Mouse (Mus musculus): Measurements from ENCODE around the gene Minos1.

Minos1 gene

GRCm38 (mm10) chr4:139130701-139131549 lies at the start of gene Minos1:
TSS of gene Minos1 (minus strand) at chr4:139131113.
- DNase-seq (ENCODE audit: low spot score), result peak; percentile 87

- no peak for DNase-seq (ENCODE audit: low spot score)
Measured at GRCm38 (mm10) chr4:139179731-139180625, 49.1 kb upstream of the Minos1 start.

DNA sequence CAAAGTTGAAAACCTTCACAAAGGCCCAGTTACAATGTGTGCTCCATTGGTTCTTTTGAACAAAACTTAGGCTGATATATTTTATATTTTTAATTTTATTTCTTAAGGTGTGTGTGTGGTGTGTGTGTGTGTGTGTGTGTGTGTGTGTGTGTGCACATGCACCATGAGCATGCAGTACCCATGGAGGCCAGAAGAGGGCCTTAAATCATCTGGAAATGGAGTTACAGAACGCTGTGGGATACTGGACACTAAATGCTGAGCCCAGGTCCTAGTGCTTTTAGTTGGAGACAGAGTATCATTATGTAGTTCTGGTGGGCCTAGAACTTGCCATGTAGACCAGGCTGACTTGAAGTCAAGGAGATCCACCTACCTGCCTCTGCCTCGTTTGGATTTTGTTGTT lies 48.3 kb upstream of the Minos1 start:
- no peak for DNase-seq (ENCODE audit: low spot score)

GRCm38 (mm10) chr4:139178377-139178776 lies 47.5 kb upstream of the Minos1 start:
- DNase-seq (ENCODE audit: low spot score), result no peak

GRCm38 (mm10) chr4:139177921-139178320 lies 47.0 kb upstream of the Minos1 start:
- no peak for DNase-seq (ENCODE audit: low spot score)

GRCm38 (mm10) chr4:139176023-139176422 lies 45.1 kb upstream of the Minos1 start:
- no peak for DNase-seq (ENCODE audit: low spot score)

GRCm38 (mm10) chr4:139175061-139175971 lies 44.4 kb upstream of the Minos1 start:
- DNase-seq (ENCODE audit: low spot score), result no peak

DNA sequence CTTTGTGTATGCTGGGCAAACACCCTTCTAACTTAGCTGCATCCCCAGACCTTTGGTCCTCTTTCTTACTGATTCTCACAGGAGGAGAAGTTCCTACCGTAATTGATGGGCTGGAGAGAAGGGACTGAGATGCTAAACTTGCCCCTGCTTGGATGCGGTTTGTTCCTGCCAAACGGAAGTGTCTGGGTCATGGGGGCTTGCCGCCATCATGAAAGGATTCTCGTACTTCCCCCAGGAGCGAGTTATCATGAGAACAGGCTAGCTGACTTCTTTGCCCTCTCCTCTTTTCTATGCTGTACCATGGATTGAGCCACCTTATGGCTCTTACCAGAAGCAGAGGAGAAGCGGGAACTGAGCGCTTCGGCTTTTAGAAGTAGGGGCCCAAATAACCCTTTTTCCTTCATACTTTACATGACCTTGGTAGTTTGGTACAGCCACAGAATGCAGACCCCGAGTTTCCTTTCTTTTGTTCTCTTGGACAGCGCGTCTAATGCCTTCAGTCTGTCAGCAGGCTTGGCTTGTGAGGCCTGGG lies 38.9 kb upstream of the Minos1 start:
- DNase-seq (ENCODE audit: low spot score), result no peak

GRCm38 (mm10) chr4:139168985-139169747 lies 38.3 kb upstream of the Minos1 start:
- DNase-seq (ENCODE audit: low spot score), result no peak

GRCm38 (mm10) chr4:139167107-139167506 lies 36.2 kb upstream of the Minos1 start:
- DNase-seq (ENCODE audit: low spot score), result no peak

DNA sequence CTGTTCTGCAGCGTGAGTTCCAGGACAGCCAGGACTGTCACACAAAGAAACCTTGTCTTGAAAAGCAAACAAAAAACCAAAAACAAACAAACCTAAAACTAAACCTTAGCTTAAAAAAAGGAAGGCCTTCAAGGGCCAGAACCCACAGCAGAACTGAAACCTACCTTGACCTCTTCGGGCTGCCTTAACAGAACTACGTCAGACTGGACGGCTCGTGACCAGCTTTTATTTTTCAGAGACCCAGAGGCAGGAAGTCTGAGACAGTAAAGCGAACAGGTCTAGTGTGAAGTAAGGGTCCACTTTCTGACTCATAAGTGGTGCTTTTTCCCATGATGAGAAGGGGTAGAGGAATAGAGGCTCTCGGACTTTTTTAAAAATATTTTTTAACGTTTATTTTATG lies 35.3 kb upstream of the Minos1 start:
- no peak for DNase-seq (ENCODE audit: low spot score)

GRCm38 (mm10) chr4:139165259-139165658 lies 34.3 kb upstream of the Minos1 start:
- no peak for DNase-seq (ENCODE audit: low spot score)

- DNase-seq (ENCODE audit: low spot score), result no peak
Measured at GRCm38 (mm10) chr4:139164082-139164481, 33.2 kb upstream of the Minos1 start.

DNA sequence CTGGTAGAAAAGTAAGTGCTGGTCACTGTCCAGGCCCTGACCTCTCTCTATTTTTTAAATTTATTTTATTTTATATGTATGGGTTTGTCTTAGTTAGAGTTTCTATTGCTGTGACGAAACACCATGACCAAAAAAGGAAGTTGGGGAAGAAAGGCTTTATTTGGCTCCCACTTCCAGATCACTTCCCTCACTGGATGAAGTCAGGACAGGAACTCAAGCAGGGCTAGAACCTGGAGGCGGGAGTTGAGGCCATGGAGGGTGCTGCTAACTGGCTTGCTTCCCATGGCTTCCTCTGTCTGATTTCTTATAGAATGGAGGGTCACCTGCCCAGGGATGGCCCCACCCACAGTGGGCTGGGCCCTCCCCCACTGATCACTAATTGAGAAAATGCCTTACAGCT lies 30.2 kb upstream of the Minos1 start:
- no peak for DNase-seq (ENCODE audit: low spot score)

DNA sequence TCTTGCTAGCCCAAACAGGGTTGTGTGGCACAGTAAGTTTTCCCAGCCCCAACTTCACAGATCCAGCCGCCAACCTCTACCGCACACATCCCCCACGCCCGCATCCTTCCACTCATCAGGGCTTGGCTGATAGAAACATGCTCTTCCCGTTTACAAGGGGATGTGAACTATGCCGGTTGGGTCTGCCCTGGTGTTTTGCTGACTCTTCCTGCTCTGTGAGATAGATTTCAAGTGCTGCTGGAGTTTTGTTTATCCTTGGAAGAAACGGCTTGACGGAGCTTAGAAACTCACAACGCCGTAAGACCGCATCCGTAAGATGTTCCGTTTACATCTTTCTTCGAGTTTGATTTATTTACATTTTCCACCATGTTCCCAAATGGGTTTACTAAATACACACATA lies 27.4 kb upstream of the Minos1 start:
- DNase-seq (ENCODE audit: low spot score), result no peak

- DNase-seq (ENCODE audit: low spot score), result no peak
Measured at GRCm38 (mm10) chr4:139156538-139156937, 25.6 kb upstream of the Minos1 start.

DNA sequence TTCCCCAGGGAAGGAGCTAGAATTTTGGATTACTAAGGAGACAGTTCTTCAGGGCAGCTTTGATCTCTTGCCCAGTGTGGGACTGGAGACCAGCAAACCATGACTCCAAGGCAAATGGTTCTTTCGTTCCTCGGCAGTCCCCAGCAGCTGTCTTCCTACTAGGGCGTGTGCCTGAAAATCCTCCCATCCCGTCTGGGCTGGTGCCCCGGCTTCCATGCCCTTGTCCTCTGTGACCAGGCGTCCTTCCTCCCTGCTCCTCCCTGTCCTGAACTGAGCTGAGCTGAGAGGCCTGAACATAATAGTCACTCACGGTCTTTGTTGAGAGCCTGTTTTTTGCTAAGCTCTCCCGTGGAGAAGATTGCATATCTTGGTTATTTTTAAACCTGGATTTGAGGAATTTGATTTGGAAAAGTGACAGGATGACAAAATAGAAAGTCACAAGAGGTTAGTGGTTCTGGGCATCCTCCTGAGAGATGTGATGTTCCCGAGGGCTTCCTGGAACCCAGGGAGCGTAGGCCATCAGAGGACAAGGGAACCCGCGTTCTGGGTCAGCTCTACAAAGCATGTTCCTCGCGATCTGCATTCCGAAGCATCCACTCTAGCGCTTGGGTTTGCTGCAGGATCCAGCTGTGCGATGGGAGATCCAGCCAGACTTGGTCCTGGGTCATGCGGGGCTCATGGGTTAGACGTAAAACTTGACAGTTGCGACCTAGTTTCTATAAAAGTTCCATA lies 23.8 kb upstream of the Minos1 start:
- DNase-seq (ENCODE audit: low spot score), result no peak

- no peak for DNase-seq (ENCODE audit: low spot score)
Measured at GRCm38 (mm10) chr4:139151370-139151769, 20.5 kb upstream of the Minos1 start.

DNA sequence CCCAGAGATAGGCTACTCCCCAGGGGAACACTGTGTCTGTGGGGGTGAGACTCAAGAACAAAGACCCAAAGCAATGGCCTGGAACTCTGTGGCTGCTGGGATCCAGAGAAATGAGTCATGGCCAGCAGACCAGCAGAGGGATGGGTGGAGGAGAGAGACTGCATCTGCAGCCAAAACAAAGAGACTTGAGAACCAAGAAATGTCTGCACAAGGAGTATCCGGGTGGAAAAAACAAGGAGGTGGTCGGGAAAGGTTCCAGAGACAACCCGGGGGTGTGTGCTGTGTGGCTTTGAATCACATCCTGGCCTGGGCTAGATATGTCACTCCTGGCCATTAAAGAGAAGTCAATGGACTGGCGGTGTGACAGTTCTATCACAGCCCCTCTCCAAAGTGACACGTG lies 15.8 kb upstream of the Minos1 start:
- no peak for DNase-seq (ENCODE audit: low spot score)

DNA sequence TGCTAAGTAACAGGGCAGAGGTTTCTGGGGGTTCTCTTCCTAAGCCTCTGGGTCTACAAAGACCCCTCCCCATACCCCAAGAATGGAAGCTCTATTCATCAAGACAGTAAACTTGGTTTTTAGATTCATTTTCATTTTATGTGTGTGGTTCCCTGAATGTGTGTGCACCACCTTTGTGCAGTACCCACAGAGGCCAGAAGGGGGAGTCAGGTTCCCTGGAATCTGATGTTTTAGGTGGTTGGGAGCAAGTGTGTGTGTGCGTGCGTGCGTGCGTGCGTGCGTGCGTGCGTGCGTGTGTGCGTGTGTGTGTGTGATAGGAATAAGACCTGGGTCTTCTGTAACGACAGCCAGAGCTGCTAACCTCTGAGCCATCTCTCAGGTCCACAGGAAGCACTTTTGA lies 14.2 kb upstream of the Minos1 start:
- no peak for DNase-seq (ENCODE audit: low spot score)
